Mouse (Mus musculus) MEL (cell line): Measurements from ENCODE around the gene Arl3. TPM values are rescaled to one million over a fixed set of nuclear protein-coding genes. Genes with fewer than 3 reads are reported as not detected.

Experiments
- DNase-seq: peaks from one replicate; pipeline ENCODE4 v3.0.0; 2011; ENCODE audit warnings: low read depth, low spot score
- H3K27ac ChIP-seq: 2 replicates; pipeline ENCODE4 v1.5.1; 2012; ENCODE audit warnings: low read depth, mild to moderate bottlenecking, control low read depth, low read length, moderate library complexity; ENCODE audit not compliant: control insufficient read depth
- H3K27me3 ChIP-seq, 2 experiments: fragments of 150-350 bp in 1 of 2; sonication (generic) in 1 of 2; 2 replicates each; pipeline ENCODE4 v1.6.1; 2012; ENCODE audit warnings: low read length in 2 of 2, mild to moderate bottlenecking in 2 of 2, improper control_type of control experiment in 1 of 2, moderate library complexity in 1 of 2; ENCODE audit not compliant: insufficient read depth in 2 of 2, control insufficient read depth in 1 of 2
- H3K36me3 ChIP-seq, 2 experiments: 2 replicates each; pipeline ENCODE4 v1.6.1; 2012 to 2014; ENCODE audit warnings: low read length in 2 of 2, improper control_type of control experiment in 1 of 2, inconsistent platforms in 1 of 2, mild to moderate bottlenecking in 1 of 2; ENCODE audit not compliant: insufficient read depth in 2 of 2, control insufficient read depth in 1 of 2
- H3K4me1 ChIP-seq, 2 experiments: fragments of 150-350 bp in 1 of 2; sonication (generic) in 1 of 2; 2 replicates each; pipeline ENCODE4 v1.6.1; 2012; ENCODE audit warnings: low read length in 2 of 2, improper control_type of control experiment in 1 of 2, mild to moderate bottlenecking in 1 of 2; ENCODE audit not compliant: insufficient read depth in 2 of 2, control insufficient read depth in 1 of 2
- H3K4me3 ChIP-seq, 2 experiments: fragments of 150-350 bp in 1 of 2; sonication (generic) in 1 of 2; 2 replicates each; pipeline ENCODE4 v1.5.1; 2012; ENCODE audit warnings: low read depth in 2 of 2, low read length in 2 of 2, mild to moderate bottlenecking in 2 of 2, moderate library complexity in 2 of 2, control low read depth in 1 of 2, improper control_type of control experiment in 1 of 2; ENCODE audit not compliant: control insufficient read depth in 1 of 2, insufficient read depth in 1 of 2
- H3K79me2 ChIP-seq: 2 replicates; pipeline ENCODE4 v1.6.1; 2012; ENCODE audit warnings: mild to moderate bottlenecking, low read length, moderate library complexity; ENCODE audit not compliant: control insufficient read depth, poor library complexity, insufficient read depth
- H3K9ac ChIP-seq: 2 replicates; pipeline ENCODE4 v1.6.1; 2012; ENCODE audit warnings: low read depth, mild to moderate bottlenecking, control low read depth, low read length, moderate library complexity; ENCODE audit not compliant: control insufficient read depth, poor library complexity, severe bottlenecking
- H3K9me3 ChIP-seq: fragments of 150-350 bp; sonication (generic); replicated peaks from 2 replicates; pipeline ENCODE4 v1.6.1; 2012; ENCODE audit warnings: mild to moderate bottlenecking, low read length, improper control_type of control experiment, moderate library complexity; ENCODE audit not compliant: insufficient read depth
- CHD1 ChIP-seq: IDR thresholded peaks from 2 replicates; pipeline ENCODE4 v1.6.1; 2012; ENCODE audit warnings: low read depth, mild to moderate bottlenecking, inconsistent platforms, low read length, improper control_type of control experiment
- CTCF ChIP-seq, 3 experiments: IDR thresholded peaks in 2 of 3; conservative IDR thresholded peaks in 1 of 3; 2 replicates each; pipeline ENCODE4 v1.5.1; 2011 to 2012; ENCODE audit warnings: low read length in 3 of 3, low read depth in 2 of 3, mild to moderate bottlenecking in 2 of 3, improper control_type of control experiment in 1 of 3, inconsistent platforms in 1 of 3, mixed read lengths in 1 of 3, moderate library complexity in 1 of 3; ENCODE audit not compliant: control insufficient read depth in 1 of 3, insufficient read depth in 1 of 3, poor library complexity in 1 of 3, severe bottlenecking in 1 of 3
- E2F4 ChIP-seq: IDR thresholded peaks from 2 replicates; pipeline ENCODE4 v1.6.1; 2011; ENCODE audit warnings: low read depth, low read length, improper control_type of control experiment, borderline replicate concordance
- ELF1 ChIP-seq: IDR thresholded peaks from 2 replicates; pipeline ENCODE4 v1.6.1; 2014; ENCODE audit warnings: low read depth, mild to moderate bottlenecking, inconsistent platforms, low read length, improper control_type of control experiment, moderate library complexity
- ETS1 ChIP-seq: IDR thresholded peaks from 2 replicates; pipeline ENCODE4 v1.6.1; 2012; ENCODE audit warnings: low read depth, mild to moderate bottlenecking, inconsistent platforms, low read length, improper control_type of control experiment, moderate library complexity
- GABPA ChIP-seq: IDR thresholded peaks from 2 replicates; pipeline ENCODE4 v1.6.1; 2012; ENCODE audit warnings: low read depth, mild to moderate bottlenecking, inconsistent platforms, low read length, improper control_type of control experiment, moderate library complexity
- GATA1 ChIP-seq: IDR thresholded peaks from 2 replicates; pipeline ENCODE4 v1.6.1; 2011; ENCODE audit warnings: low read depth, low read length, improper control_type of control experiment
- HCFC1 ChIP-seq: IDR thresholded peaks from 2 replicates; pipeline ENCODE4 v1.6.1; 2012; ENCODE audit warnings: low read depth, mild to moderate bottlenecking, inconsistent platforms, low read length, improper control_type of control experiment, moderate library complexity
- MAFK ChIP-seq: IDR thresholded peaks from 2 replicates; pipeline ENCODE4 v1.6.1; 2011; ENCODE audit warnings: low read depth, mild to moderate bottlenecking, low read length, improper control_type of control experiment, borderline replicate concordance
- MAX ChIP-seq: IDR thresholded peaks from 2 replicates; pipeline ENCODE4 v1.6.1; 2011; ENCODE audit warnings: low read length, improper control_type of control experiment
- MAZ ChIP-seq: IDR thresholded peaks from 2 replicates; pipeline ENCODE4 v1.6.1; 2012; ENCODE audit warnings: low read depth, mild to moderate bottlenecking, inconsistent platforms, low read length, improper control_type of control experiment
- MXI1 ChIP-seq: IDR thresholded peaks from 2 replicates; pipeline ENCODE4 v1.6.1; 2011; ENCODE audit warnings: mild to moderate bottlenecking, low read depth, low read length, improper control_type of control experiment
- MYC ChIP-seq: IDR thresholded peaks from 2 replicates; pipeline ENCODE4 v1.6.1; 2011; ENCODE audit warnings: low read depth, mild to moderate bottlenecking, low read length, improper control_type of control experiment, moderate library complexity
- NELFE ChIP-seq: IDR thresholded peaks from 2 replicates; pipeline ENCODE4 v1.6.1; 2011; ENCODE audit warnings: low read depth, low read length, improper control_type of control experiment
- POLR2A ChIP-seq, 2 experiments: IDR thresholded peaks; 2 replicates each; pipeline ENCODE4 v1.6.1; 2011 to 2012; ENCODE audit warnings: low read length in 2 of 2, mild to moderate bottlenecking in 2 of 2, control low read depth in 1 of 2, improper control_type of control experiment in 1 of 2, low read depth in 1 of 2, moderate library complexity in 1 of 2; ENCODE audit not compliant: control insufficient read depth in 1 of 2, insufficient read depth in 1 of 2, poor library complexity in 1 of 2
- RCOR1 ChIP-seq: IDR thresholded peaks from 2 replicates; pipeline ENCODE4 v1.6.1; 2012; ENCODE audit warnings: low read depth, mild to moderate bottlenecking, inconsistent platforms, low read length, improper control_type of control experiment
- SMC3 ChIP-seq: IDR thresholded peaks from 2 replicates; pipeline ENCODE4 v1.6.1; 2011; ENCODE audit warnings: low read depth, low read length, improper control_type of control experiment
- TAL1 ChIP-seq: IDR thresholded peaks from 2 replicates; pipeline ENCODE4 v1.6.1; 2012; ENCODE audit warnings: mild to moderate bottlenecking, inconsistent platforms, low read length, moderate library complexity, mixed read lengths
- TBP ChIP-seq: IDR thresholded peaks from 2 replicates; pipeline ENCODE4 v1.8.0; 2011; ENCODE audit warnings: low read depth, low read length, improper control_type of control experiment
- USF1 ChIP-seq: IDR thresholded peaks from 2 replicates; pipeline ENCODE4 v1.6.1; 2014; ENCODE audit warnings: low read depth, mild to moderate bottlenecking, inconsistent platforms, low read length, improper control_type of control experiment, moderate library complexity
- USF2 ChIP-seq, 2 experiments: IDR thresholded peaks; 2 replicates each; pipeline ENCODE4 v1.6.1; 2011 to 2012; ENCODE audit warnings: improper control_type of control experiment in 2 of 2, low read length in 2 of 2, borderline replicate concordance in 1 of 2, inconsistent platforms in 1 of 2, low read depth in 1 of 2, mild to moderate bottlenecking in 1 of 2; ENCODE audit not compliant: insufficient read depth in 1 of 2
- ZNF384 ChIP-seq: IDR thresholded peaks from 2 replicates; pipeline ENCODE4 v1.6.1; 2012; ENCODE audit warnings: low read depth, mild to moderate bottlenecking, inconsistent platforms, low read length, improper control_type of control experiment
- polyA plus RNA-seq, 2 experiments: library from polyadenylated mRNA; stranded (reverse) in 1 of 2; unstranded in 1 of 2; fragments of >175 nt in 1 of 2; fragments of >200 nt in 1 of 2; gene quantifications; 2 replicates each; pipeline versions ENCODE4 v1.2.1 to v1.2.4; 2012; ENCODE audit warnings: low replicate concordance in 2 of 2, low read depth in 1 of 2; ENCODE audit not compliant: insufficient read length in 2 of 2, insufficient read depth in 1 of 2, missing spikeins in 1 of 2
- total RNA-seq: library from RNA; depleted of rRNA; stranded (reverse); fragments of 300-350 nt; gene quantifications from 2 replicates; pipeline ENCODE4 v1.2.3, GENCODE M21; 2012

The Arl3 gene
- total and polyA plus RNA-seq, 3 experiments = 62.4 to 123 TPM; not detected in 1

DNA sequence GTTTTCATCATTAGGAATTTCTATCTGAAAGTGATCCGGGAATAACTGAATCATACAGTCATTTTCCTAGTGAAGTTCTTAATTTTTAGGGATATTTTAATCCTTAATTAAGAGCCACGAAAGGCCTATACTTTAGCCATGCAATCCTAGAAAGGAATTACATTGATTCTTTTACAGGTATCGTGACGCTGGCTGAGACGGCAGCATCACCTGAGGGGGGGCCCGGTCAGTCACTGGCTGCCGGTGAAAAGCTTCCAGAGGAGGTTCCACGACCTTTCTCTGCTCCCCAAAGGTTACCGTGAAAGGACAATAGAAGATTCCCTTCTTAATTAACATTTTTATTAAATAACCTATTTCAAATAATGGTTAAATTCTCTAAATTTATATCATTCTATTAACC, 35.6 kb downstream of the Arl3 start:
- Histone ChIP-seq H3K79me2 (no peaks in the 10 kb centered on the region), H3K9ac (no peak overlapping the region), H3K9me3 (no peaks in the 10 kb centered on the region), H3K4me3 (no peak overlapping the region), H3K27me3 (no peaks in the 10 kb centered on the region), H3K36me3 (peaks cover 0 to 6% of the 10 kb centered on the region in 2 experiments; a peak in 2 of 4 replicates), H3K27ac (no peak overlapping the region), H3K4me1 (peaks cover 5 to 8% of the 10 kb centered on the region in 2 experiments)
- TF ChIP-seq POLR2A (IDR thresholded peaks at IDR 0.05; ENCODE audit: control insufficient read depth in 1 of 2, insufficient read depth in 1 of 2, low read depth in 1 of 2, low read length in 2 of 2, poor library complexity in 1 of 2) (no peak), ETS1 (no peak), CHD1 (no peak), SMC3 (no peak), ELF1 (no peak), USF1 (no peak), MAFK (no peak), MAZ (no peak), MAX (no peak), GABPA (no peak), TBP (no peak), MYC (no peak), ZNF384 (no peak), E2F4 (no peak), MXI1 (no peak), TAL1 (no peak), GATA1 (no peak)
- no peak for DNase-seq

DNA sequence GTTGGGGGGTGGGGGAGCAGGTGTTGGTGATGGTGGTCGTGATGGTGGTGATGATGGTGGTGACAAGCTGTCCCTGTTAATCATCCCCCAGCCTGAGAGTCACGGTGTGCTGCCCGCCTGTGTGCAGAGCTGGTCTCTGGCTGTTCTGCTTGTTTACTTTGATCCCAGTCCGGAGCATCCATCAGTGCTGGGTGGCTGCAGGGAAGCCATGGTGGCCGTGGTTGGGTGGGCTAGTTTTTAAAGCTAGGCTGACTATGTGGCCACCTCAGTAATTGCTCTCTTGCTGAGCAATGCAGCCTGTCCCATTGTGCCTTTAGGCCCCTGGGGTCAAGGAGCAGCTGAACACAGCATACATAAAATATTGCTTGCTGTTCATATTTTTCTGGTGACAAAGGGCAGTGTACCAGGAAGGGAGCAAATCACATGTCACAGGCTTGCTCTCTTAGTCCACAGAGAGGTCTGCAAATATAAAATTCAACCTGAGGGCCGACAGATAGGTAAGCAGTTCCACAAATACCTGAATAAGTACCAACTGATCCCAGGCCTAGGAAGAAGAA, 38.4 kb downstream of the Arl3 start:
- no peak overlapping the region for H3K27ac ChIP-seq
- TF ChIP-seq TAL1 (no peak), USF2 (IDR thresholded peaks at IDR 0.05; ENCODE audit: borderline replicate concordance in 1 of 2, insufficient read depth in 1 of 2, low read depth in 1 of 2, low read length in 2 of 2) (no peak), ZNF384 (no peak), RCOR1 (no peak), GABPA (no peak), TBP (no peak), CTCF (IDR thresholded peaks at IDR 0.05 in 2 of 3, conservative IDR thresholded peaks at IDR 0.05 in 1 of 3; ENCODE audit: control insufficient read depth in 1 of 3, insufficient read depth in 1 of 3, low read depth in 2 of 3, low read length in 3 of 3, poor library complexity in 1 of 3, severe bottlenecking in 1 of 3) (no peak), GATA1 (no peak), NELFE (no peak), HCFC1 (no peak)
- no peak for DNase-seq
- no peak overlapping the region for H3K4me3 ChIP-seq
- H3K9ac ChIP-seq = no peak overlapping the region
- no peaks in the 10 kb centered on the region for H3K27me3 ChIP-seq
- no peaks in the 10 kb centered on the region for H3K9me3 ChIP-seq
- H3K79me2 ChIP-seq = no peaks in the 10 kb centered on the region; the same call in 1 of the 2 replicates
- peaks cover 0 to 22% of the 10 kb centered on the region in 2 experiments; a peak in 2 of 4 replicates for H3K36me3 ChIP-seq
- peaks cover 12 to 27% of the 10 kb centered on the region in 2 experiments for H3K4me1 ChIP-seq
